Mouse (Mus musculus): ENCODE data around the gene Cped1.
A peak's percentile ranks its signal among the peaks of the same experiment; 100 is the strongest.

GRCm38 (mm10) chr6:22002521-22003199, 16.9 kb downstream of the Cped1 start:
- TF ChIP-seq CTCF (IDR thresholded peaks at IDR 0.05) (no peak), POLR2A (IDR thresholded peaks at IDR 0.05; ENCODE audit: insufficient read depth, low read depth, low read length) (peak; percentile 49; the same call in 1 of the 2 replicates), EP300 (IDR thresholded peaks at IDR 0.05; ENCODE audit: insufficient read depth, low read depth, low read length) (no peak)

Measured in heart, adult 2 months (tissue).